ENCODE assay signal across 9 mouse cellular contexts in the genomic region with DNA sequence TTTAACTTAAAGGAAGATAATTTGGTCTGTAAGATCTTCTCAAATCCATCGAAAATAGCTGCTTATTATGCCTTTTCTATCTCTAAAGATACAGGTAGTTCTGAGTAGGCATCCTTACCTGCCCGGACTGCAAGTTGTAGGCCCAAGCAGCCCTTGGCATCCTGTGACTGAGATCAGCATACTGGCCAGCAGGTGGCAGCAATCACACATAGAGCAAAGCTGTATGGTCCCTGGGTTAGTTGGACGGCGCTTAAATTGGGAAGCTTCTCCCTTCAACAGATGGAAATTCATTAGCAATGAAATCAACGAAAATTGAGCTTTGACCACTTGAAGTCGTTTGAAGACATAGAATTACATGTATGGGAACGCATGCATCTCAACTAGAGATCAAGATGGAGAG.
A peak's percentile ranks its signal among the peaks of the same experiment; 100 is the strongest.
DNase-seq lines count a peak whose midpoint lies in the region; ATAC-seq lines count a peak whose summit lies in the region.
"Had no signal": no experiment of that assay in that cellular context is flagged by ENCODE, and none has a peak within 500 bp of the region (broad histone marks: within the 10 kb centered on the region; RNA-seq: fewer than 3 reads in every experiment).

No protein-coding gene starts in this region.

- no peaks in the 10 kb centered on the region for H3K36me3 ChIP-seq in midbrain, embryonic 10.5 days
- no peaks in the 10 kb centered on the region for H3K36me3 ChIP-seq in midbrain, embryonic 15.5 days (replicated peaks)
- H3K36me3 ChIP-seq in limb, embryonic 11.5 days (ENCODE audit: control insufficient read depth, insufficient read depth, low read length), result no peaks in the 10 kb centered on the region
- H3K36me3 ChIP-seq: heart, embryonic 13.5 days had no signal

- ATAC-seq in midbrain, embryonic 15.5 days (replicated peaks), result no peak
- ATAC-seq in limb, embryonic 11.5 days (ENCODE audit: insufficient number of reproducible peaks, low FRiP score, low TSS enrichment, low read depth), result no peak

- H3K27me3 ChIP-seq in midbrain, embryonic 10.5 days (ENCODE audit: low read depth, poor library complexity, severe bottlenecking), result no peaks in the 10 kb centered on the region
- no peaks in the 10 kb centered on the region for H3K27me3 ChIP-seq in midbrain, embryonic 15.5 days (replicated peaks)
- H3K27me3 ChIP-seq in limb, embryonic 11.5 days (ENCODE audit: control insufficient read depth, insufficient read depth, low read length), result no peaks in the 10 kb centered on the region
- H3K27me3 ChIP-seq: heart, embryonic 13.5 days had no signal

- H3K4me1 ChIP-seq in midbrain, embryonic 10.5 days, result no peaks in the 10 kb centered on the region
- no peaks in the 10 kb centered on the region for H3K4me1 ChIP-seq in midbrain, embryonic 15.5 days
- no peaks in the 10 kb centered on the region for H3K4me1 ChIP-seq in limb, embryonic 11.5 days (ENCODE audit: control insufficient read depth, insufficient read depth, low read length)
- H3K4me1 ChIP-seq: heart, embryonic 13.5 days had no signal

- no peak overlapping the region for H3K27ac ChIP-seq in midbrain, embryonic 10.5 days (replicated peaks)
- H3K27ac ChIP-seq in midbrain, embryonic 15.5 days, result no peak overlapping the region
- no peak overlapping the region for H3K27ac ChIP-seq in limb, embryonic 11.5 days (replicated peaks; ENCODE audit: low read depth, low read length)
- H3K27ac ChIP-seq: heart, embryonic 13.5 days had no signal

- 30% methylated on average over 7 of the region's 7 CpGs for WGBS in midbrain, embryonic 10.5 days
- WGBS in midbrain, embryonic 15.5 days, result 31% methylated on average over 7 of the region's 7 CpGs
- 25% methylated on average over 7 of the region's 7 CpGs for WGBS in limb, embryonic 11.5 days

- no peak overlapping the region for H3K4me3 ChIP-seq in midbrain, embryonic 10.5 days
- H3K4me3 ChIP-seq in midbrain, embryonic 15.5 days, result no peak overlapping the region
- no peak overlapping the region for H3K4me3 ChIP-seq in limb, embryonic 11.5 days (ENCODE audit: low read depth, low read length)
- H3K4me3 ChIP-seq: heart, embryonic 13.5 days had no signal

- DNase-seq in midbrain, embryonic 10.5 days (ENCODE audit: low spot score), result peak; percentile 47
- DNase-seq in c-Kit-negative CD71-positive TER-119-positive erythroid progenitor cells, embryonic 14.5 days (ENCODE audit: low read depth, low spot score), result peak; percentile 20
- DNase-seq in forelimb bud, embryonic 11.5 days (ENCODE audit: low read depth, low spot score), result peak; percentile 68
- DNase-seq in kidney, adult 8-10 months, result peak; percentile 53 to 86
- peak; percentile 75 for DNase-seq in limb, embryonic 11.5 days (ENCODE audit: low spot score)
- DNase-seq in retina, postnatal 1 day, result peak; percentile 65
- DNase-seq in urinary bladder, adult 18-20 months (ENCODE audit: low spot score in 2 of 2), result peak; percentile 55 to 57

- no peak overlapping the region for H3K4me2 ChIP-seq in midbrain, embryonic 15.5 days
- no peak overlapping the region for H3K4me2 ChIP-seq in limb, embryonic 11.5 days (ENCODE audit: low read depth, severe bottlenecking)
- H3K4me2 ChIP-seq: heart, embryonic 13.5 days had no signal

- H3K9me3 ChIP-seq in midbrain, embryonic 10.5 days (replicated peaks), result no peaks in the 10 kb centered on the region
- H3K9me3 ChIP-seq in midbrain, embryonic 15.5 days, result no peaks in the 10 kb centered on the region
- no peaks in the 10 kb centered on the region for H3K9me3 ChIP-seq in limb, embryonic 11.5 days (ENCODE audit: control insufficient read depth, low read length)
- H3K9me3 ChIP-seq: heart, embryonic 13.5 days had no signal

- no peak overlapping the region for H3K9ac ChIP-seq in midbrain, embryonic 15.5 days
- H3K9ac ChIP-seq in limb, embryonic 11.5 days (ENCODE audit: low read length), result no peak overlapping the region
- H3K9ac ChIP-seq: heart, embryonic 13.5 days had no signal

Comparison
In these comparisons a context has a peak if more than half of its experiments do, and no peak if none do; other contexts are left out.
1. DNase-seq: peak in every context shown above with its lines; median percentile 75 in limb, embryonic 11.5 days; 70 in kidney, adult 8-10 months; 68 in forelimb bud, embryonic 11.5 days; 65 in retina, postnatal 1 day; 56 in urinary bladder, adult 18-20 months; 47 in midbrain, embryonic 10.5 days; 20 in c-Kit-negative CD71-positive TER-119-positive erythroid progenitor cells, embryonic 14.5 days.